Mouse (Mus musculus): ENCODE data around the gene Khdc4. TPM values are rescaled to one million over a fixed set of nuclear protein-coding genes. Genes with fewer than 3 reads are reported as not detected.

Khdc4 gene
- 69.4 and 75.2 TPM in 2 replicates for polyA plus RNA-seq (2015; fragmentation: Nextera tagmentation; extraction: Ambion mirVana)

- peak; percentile 98 for DNase-seq (ENCODE audit: low spot score)
Observed at GRCm38 (mm10) chr3:88684980-88685941, at the start of gene Khdc4. Gene Khdc4, plus strand, starts transcription at chr3:88685803.

GRCm38 (mm10) chr3:88636555-88636986, 49.0 kb upstream of the Khdc4 start:
- DNase-seq (ENCODE audit: low spot score), result no peak

GRCm38 (mm10) chr3:88637134-88637533, 48.5 kb upstream of the Khdc4 start:
- no peak for DNase-seq (ENCODE audit: low spot score)

GRCm38 (mm10) chr3:88639239-88639638, 46.4 kb upstream of the Khdc4 start:
- no peak for DNase-seq (ENCODE audit: low spot score)

- peak; percentile 76 for DNase-seq (ENCODE audit: low spot score)
Observed at GRCm38 (mm10) chr3:88640676-88641075, 44.9 kb upstream of the Khdc4 start.

- no peak for DNase-seq (ENCODE audit: low spot score)
Observed at GRCm38 (mm10) chr3:88643078-88643477, 42.5 kb upstream of the Khdc4 start.

- no peak for DNase-seq (ENCODE audit: low spot score)
Observed at GRCm38 (mm10) chr3:88645937-88646336, 39.7 kb upstream of the Khdc4 start.

GRCm38 (mm10) chr3:88646426-88646995, 39.1 kb upstream of the Khdc4 start:
- DNase-seq (ENCODE audit: low spot score), result no peak

GRCm38 (mm10) chr3:88647076-88647475, 38.5 kb upstream of the Khdc4 start:
- DNase-seq (ENCODE audit: low spot score), result no peak

GRCm38 (mm10) chr3:88647779-88648413, 37.7 kb upstream of the Khdc4 start:
- no peak for DNase-seq (ENCODE audit: low spot score)

- no peak for DNase-seq (ENCODE audit: low spot score)
Observed at GRCm38 (mm10) chr3:88648452-88649168, 37.0 kb upstream of the Khdc4 start.

GRCm38 (mm10) chr3:88649186-88649585, 36.4 kb upstream of the Khdc4 start:
- DNase-seq (ENCODE audit: low spot score), result no peak

- no peak for DNase-seq (ENCODE audit: low spot score)
Observed at GRCm38 (mm10) chr3:88649967-88650366, 35.6 kb upstream of the Khdc4 start.

- DNase-seq (ENCODE audit: low spot score), result no peak
Observed at GRCm38 (mm10) chr3:88650713-88651504, 34.7 kb upstream of the Khdc4 start.

GRCm38 (mm10) chr3:88651669-88652618, 33.7 kb upstream of the Khdc4 start:
- DNase-seq (ENCODE audit: low spot score), result no peak

- DNase-seq (ENCODE audit: low spot score), result no peak
Observed at GRCm38 (mm10) chr3:88652846-88653515, 32.6 kb upstream of the Khdc4 start, which contains the start of gene Rxfp4. Gene Rxfp4, minus strand, starts transcription at chr3:88653142.

GRCm38 (mm10) chr3:88653516-88654370, 31.9 kb upstream of the Khdc4 start:
- no peak for DNase-seq (ENCODE audit: low spot score)

- DNase-seq (ENCODE audit: low spot score), result no peak
Observed at GRCm38 (mm10) chr3:88654621-88655020, 31.0 kb upstream of the Khdc4 start.

Data from thymus, postnatal 0 days (tissue).